Mouse (Mus musculus) left cerebral cortex, postnatal 10 days (tissue): ENCODE results near the gene a. TPM values are rescaled to one million over a fixed set of nuclear protein-coding genes. Genes with fewer than 3 reads are reported as not detected.
"Not testable (repeated sequence)": the region's sequence is repeated elsewhere in the genome, so short reads cannot be mapped to it uniquely, and the experiment has no call there.

ENCODE experiments used
- DNase-seq, 2 experiments: peaks; one replicate each; pipeline ENCODE4 v3.0.0; 2021 to 2022; ENCODE audit warnings: low spot score in 2 of 2, mixed read lengths in 1 of 2; ENCODE audit errors: extremely low spot score in 1 of 2
- intact Hi-C: fragments of 180-260 bp; cut with DNase I; formaldehyde crosslinking; loops from one replicate; pipeline ENCODE4 v1.15.1; 2025
- total RNA-seq, 2 experiments: library from RNA; stranded (reverse); gene quantifications; 2 replicates each; pipeline ENCODE4 v1.2.3; 2021

a gene
- total RNA-seq, 2 experiments from 2014 or later = 0.77 TPM; not detected in 1

DNA sequence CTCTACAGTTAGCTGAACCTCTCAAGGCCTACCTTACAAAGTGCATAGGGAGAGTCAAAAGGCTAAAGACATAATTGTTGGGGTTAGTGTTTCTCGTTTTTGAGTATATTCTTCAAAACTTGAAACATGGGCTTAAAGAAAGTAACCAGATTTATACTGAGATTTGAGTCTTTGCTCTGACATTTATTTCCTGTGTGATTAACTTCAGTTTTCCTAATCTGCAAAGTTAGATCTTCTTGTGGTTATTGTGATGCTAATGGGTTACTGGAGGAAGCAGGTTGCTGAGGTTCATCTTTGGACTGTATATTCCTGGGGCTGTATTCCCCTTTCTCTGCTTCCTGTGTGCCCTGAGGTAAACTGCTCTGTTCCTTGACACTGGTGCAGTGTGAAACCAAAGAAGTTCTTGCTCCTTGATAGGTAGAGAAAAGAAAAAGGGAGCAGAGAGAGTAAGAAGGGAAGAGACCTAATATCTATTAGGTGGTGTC, 34.9 kb downstream of the a start:
- intact Hi-C loops = no loop called here
- DNase-seq = no peak

DNA sequence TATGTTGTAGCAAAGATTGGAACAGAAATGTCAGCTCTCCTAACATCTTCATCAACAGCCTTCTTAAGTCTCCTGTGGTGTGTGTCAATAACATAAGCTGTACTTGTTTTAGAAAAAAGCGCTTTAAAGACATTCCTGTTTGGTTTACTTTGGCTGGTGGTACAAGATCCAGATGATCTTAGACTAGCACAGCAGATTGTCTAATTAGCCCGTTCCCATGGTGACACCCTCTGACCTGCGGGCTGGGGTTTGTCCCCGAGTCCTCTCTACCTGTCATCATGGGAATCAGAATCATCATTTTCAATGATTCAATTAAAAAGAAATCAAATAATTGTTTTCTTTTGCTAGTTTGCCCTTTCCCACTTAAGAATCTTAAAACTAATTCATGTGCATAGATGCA, 36.3 kb downstream of the a start:
- intact Hi-C loops = no loop called here
- DNase-seq = peak in 1 of 2 experiments; percentile 30

DNA sequence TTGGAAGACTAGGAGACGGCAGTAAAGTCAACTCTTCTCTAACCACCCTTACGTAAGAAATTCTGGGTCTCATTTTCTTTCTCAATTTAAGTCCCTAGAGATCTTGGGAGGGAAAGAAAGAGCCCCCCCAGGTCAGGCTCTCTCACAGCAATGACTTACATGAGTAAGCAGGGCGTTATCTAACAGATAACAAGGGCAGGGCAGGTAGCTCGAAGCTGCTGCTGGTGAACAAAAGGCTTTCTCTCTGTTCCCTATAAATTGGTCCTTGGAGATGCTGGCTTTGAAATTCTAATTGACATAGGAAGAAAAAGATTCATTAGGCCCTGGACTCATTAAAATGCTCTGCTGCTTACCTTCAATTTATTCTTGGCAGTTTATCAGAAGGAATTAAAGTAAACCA, 41.3 kb downstream of the a start:
- no peak for DNase-seq
- intact Hi-C loops = no loop called here

DNA sequence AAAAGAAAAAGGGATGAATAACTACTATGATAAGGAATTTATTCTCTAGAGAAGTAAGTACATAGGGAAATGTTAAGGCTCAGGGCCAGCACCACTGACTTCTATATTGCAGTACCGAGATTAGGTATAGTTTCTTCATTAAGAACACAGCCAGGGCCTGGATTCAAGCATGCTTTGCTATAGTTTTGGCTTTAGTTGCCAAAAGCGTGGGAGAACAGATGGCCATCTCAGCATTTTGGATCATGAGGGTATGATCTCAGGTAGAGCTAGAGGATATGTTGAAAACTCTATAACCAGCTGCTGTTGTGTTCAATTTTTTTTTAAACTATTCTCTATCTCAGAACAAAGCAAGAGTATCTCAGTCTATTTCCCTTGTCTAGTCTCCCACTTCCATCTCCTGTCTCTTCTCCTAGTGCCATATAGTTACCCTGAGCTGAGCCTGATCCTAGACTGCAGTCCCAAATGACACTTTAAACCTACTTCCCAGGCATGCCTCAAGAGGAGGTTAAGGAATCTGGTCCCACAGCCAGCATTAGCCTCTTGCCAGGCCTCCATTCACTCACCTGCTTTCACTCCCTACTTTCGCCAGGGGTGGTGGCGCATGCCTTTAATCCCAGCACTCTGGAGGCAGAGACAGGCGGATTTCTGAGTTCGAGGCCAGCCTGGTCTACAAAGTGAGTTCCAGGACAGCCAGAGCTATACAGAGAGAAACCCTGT, 43.1 kb downstream of the a start:
- no peak for DNase-seq
- intact Hi-C loops = no loop called here

DNA sequence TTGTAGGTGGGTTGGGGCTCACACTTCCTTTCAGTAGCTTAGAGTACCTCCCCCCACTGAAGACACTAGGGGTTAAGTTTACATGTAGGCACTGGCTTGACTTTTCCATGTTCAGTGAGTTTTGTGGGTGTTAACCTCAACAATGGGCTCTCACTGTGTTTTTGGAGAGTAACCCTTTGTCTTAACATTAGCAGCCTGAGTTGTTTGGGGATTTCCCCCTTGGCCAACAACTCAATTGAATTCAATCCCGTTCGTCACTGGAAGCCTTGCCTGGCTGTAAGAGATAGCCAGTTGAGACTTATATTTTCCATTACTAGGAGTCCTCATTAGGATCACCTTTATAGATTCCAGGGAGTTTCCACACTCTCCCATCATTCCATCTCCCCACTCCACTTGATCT, 45.3 kb downstream of the a start:
- intact Hi-C loops = no loop called here
- DNase-seq = no peak

DNA sequence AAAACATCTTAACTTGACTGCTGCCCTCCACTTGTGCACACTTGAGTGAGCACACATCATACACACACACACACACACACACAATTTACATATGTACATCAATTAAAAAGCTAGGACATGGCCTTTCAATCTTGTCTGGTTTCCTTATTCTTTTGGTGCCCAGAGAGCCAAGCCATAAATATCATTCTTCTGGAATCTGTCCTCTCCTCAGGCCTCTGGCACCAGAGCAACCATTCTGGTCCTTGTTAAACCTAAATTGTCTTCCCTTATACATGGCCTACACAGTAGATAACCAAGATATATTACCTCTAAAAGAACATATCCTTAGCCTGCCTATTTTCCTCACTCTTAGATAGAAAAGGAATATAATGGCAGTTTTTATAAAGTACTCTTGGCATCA, 56.9 kb downstream of the a start:
- intact Hi-C loops = no loop called here
- no peak for DNase-seq

DNA sequence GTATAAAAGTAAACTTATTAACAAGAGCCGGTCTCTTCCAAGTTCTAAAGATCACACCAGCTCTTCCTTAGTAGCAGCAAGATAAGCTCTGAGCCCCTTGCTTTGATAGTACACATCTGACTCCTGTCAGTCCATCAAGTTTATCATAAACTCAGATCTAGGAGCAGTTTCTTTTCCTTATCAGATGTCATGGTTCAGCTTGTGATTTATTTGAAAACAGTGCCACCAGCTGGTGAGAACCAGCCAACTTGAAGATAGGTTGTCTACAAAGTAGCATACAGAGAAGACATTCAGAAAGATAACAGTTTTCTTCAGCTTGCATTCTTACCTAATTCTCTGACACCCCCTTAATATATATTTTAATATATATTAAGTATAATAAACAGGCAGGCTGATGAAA, 64.2 kb downstream of the a start:
- intact Hi-C loops = loop anchor here (2.0 to 10.0 kb wide), 2 partner anchors 153 to 211 kb away; no protein-coding TSS in a partner anchor
- peak; percentile 40 to 50 for DNase-seq

DNA sequence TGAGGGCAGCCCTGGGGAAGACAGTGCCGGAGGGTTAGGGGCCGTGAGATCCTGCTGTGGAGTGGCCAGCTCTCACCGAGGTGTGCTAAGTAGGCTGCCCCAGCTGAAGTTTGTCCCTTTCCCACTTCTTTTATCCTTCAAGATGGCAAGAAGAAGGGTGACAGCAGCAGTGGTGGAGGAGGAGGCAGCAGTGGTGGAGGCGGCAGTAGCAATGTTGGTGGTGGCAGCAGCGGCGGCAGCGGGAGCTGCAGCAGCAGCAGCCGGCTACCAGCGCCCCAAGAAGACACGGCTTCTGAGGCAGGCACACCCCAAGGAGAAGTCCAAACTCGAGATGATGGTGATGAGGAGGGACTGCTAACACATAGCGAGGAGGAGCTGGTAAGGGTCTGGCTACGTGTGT, 72.5 kb downstream of the a start:
- no peak for DNase-seq
- intact Hi-C loops = no loop called here

DNA sequence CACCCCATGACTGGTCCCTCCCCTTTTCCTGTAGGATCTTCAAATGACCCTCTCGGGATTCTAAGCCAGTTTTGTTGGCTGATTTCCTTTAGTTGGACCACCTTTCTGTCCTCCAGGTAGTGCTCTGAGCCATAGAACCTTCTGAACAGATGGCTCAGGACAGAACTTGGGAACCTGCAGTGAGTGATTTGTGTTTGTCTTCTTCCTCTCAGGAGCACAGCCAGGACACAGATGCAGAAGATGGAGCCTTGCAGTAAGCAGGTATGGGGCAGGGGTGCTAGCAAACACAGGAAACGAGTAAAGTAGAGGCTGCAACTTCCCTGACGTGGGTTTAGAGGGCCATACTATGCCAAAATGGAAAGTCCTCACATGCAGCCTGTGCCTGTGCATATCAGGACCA, 74.5 kb downstream of the a start:
- intact Hi-C loops = no loop called here
- no peak for DNase-seq

DNA sequence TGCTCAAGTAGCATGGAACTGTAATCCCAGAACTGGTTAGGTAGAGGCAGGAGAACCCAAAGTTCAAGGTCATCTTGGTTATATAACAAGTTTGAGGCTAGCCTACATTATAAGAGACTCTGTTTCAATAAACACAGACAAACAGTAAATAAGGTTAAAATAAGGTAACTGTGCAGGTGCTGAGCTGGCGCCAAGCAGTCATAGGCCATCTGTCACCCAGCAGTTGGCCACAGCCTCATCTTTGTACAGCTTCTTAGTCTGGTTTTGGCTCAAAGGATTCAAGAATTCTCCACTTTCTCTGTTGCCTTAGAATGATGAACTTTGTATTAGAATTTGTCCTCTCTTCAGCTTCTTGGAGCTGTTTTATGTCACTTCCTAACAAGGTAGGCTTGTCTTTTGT, 76.9 kb downstream of the a start:
- DNase-seq = no peak
- intact Hi-C loops = no loop called here

DNA sequence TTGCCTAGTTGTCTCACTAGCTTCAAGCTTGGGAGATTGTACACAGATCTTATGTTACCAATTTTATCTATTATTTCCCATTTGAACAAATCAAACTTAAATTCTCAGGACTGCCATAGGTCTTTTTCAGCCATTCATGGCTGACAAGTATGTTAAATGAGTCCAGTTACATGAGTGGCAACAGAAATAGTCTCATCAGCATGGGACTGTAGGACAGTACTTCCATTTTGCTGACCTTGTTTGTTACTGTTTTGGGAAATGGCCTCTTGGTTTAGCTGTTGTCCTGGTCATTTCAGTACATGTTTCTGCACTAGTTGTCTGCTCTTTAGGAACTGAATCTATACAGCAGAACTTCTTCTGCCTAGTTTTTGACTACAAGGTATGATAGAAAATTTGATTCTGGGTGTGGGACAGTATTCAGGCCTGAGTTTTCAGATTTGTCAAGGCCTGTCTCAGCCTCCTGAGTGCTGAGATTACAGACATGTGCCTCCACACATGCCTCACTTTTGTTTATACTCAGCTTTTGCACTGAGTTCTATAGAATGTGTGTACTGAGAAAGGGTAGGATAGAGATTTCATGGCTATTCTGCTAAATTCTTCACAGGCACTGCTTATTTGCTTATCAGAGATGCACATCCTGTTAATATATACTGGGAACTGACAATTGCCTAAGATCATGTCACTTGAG, 78.9 kb downstream of the a start:
- intact Hi-C loops = no loop called here

DNA sequence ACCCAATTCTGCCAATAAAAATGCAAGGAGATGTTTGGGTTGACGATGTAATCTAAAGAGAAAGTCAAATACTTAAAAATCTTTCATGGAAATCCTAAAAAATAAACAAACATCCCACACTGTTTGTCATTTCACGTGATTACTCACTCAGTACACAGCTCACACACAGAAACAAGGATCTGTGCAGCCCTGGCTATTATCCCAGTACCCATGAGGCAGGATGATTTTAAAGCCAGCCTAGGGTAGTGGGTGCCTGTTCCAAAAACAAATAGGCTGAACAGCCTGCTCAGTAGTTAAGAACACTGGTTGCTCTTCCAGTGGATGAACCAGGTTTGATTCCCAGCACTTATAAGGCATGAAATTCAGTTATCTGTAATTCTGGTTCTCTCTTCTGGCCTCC, 85.4 kb downstream of the a start:
- no peak for DNase-seq
- intact Hi-C loops = no loop called here

More for the DNA sequence above, 78.9 kb downstream of the a start:
- DNase-seq = no peak

DNA sequence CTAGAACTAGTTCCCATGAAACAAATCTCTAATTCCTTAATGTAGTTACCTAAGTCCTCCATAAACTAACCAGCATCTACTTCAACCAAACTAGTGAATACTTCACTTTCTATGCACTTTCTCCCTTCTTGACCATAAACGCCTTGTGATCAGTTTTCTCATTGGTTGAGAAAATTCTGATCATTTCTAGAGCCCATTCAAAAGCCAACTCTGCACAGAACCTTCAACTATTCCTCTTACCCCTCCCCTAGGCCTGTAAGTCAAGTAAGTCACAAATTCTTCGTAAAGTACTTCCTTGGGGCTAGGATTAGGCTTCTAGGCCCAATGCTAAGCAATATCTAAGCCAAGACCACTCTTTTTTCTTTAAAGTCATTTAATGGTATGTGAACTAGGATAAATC, 100.4 kb downstream of the a start:
- DNase-seq = no peak
- intact Hi-C loops = no loop called here

DNA sequence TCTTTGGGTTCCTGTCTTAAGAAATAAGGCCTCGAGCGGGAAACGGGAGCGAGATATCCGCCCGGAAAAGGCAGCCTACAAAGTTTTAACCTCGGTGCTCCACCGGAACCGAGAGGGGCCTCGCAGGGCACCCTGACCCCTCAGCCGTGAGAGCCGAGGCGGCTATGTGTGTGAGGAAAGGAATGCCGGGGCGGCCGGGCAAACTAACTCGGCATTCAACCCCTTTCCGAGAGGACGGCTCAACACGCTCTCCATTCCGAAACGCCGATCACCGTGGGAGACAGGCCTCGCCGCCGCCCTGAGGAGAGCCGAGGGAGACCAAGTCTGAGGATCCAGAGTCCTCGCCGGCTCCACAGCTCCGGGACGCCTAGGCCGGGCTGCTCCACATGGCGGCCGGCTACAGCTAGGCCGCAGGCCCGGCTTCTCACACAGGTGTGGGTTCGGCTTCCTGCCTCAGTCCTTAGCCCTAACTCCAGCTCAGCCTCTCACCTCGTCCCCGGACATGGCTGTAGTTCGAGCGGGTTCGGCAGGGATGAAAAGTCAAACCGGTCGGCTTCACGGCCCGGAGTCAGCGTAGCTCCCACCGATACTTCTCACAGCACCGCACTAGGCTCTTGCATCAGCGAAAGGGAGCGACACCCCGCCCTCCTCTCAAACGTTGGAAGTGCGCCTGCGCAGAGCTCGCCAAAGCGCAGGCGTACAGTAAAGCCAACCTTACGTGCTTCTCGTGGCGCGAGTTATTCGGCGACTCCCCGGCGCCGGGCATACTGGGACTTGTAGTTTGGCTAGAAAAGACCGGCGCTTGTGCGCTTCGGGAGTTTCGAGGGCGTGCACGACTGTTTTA, 101.2 kb downstream of the a start, which contains the start of gene Eif2s2:
Gene Eif2s2, minus strand, starts transcription at position 735 of the 844 bp plus-strand sequence.
- DNase-seq = peak; percentile 95 to 97
- intact Hi-C loops = no loop called here

DNA sequence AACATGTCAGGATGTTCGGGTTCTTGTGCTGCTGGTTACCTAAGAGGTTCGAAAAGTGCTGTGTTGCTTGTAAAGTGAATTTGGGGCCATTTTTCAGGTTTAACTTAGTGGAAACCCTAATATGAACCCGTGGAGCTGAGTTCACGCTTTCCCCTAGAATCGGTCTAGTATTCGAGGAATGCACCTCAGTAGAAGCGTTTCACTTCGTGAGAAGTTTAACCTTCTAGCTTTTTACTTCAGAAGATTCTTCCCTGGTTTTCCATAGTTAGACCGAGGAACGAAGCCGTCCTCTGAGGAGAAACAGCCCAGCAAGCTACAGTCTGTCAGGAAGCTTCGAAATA, 101.8 kb downstream of the a start:
- intact Hi-C loops = no loop called here
- DNase-seq = no peak

DNA sequence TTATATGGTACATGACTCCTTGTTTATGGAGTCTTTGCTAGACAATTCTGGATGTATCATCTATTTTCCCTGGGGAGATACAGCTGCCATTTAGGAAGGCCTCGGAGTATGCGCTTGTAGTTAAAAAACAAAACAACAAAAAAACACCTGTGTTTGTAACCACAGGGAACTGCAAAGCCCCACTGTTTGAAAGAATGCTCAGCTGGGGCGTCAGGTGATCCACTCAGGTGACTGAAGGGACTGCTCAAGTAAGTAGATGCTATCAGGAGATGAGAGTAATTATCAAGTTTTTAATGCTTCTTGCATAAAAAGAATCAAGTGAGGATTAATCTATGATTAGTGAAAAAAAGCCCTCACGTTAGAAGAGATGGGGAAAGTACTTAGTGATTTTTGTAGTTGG, 102.3 kb downstream of the a start:
- intact Hi-C loops = no loop called here
- no peak for DNase-seq

DNA sequence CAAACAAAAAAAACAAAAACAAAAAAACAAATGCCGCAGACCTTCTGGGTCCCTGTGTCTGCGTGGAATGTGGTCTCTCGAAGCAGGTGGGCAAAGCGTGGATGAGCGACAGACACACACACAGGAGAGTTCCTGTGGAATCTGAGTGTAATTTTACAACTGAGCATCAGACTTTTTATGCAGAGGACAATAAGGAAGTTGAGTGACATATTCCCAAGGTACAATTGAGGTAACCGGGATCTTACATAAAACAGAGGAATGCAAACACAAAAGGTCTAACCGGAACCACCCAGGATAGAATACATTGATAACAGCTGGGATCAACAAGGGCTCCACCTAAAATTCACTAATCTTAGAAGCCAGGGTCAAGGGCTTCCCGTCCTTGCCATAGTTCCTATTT, 107.8 kb downstream of the a start:
- intact Hi-C loops, DNase-seq: not testable (repeated sequence)

DNA sequence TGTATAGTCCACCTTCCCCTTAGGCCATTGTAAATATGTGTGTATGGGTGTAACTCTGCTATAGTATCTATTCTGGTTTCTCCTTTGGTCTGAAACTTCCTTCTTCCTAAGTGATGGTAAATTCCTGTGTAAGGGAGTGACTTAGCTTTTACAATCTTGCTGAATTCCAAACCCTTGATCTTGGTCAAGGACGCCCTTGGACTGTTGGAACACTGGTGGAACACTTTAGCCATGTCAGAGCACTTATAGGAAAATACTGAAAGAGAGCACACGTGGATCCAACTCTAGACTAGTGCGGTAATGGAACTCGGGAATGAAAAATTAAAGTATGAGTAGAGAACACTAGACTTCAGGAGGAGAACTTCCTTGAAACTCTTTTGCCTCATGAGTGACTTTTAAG, 108.2 kb downstream of the a start:
- intact Hi-C loops, DNase-seq: not testable (repeated sequence)

DNA sequence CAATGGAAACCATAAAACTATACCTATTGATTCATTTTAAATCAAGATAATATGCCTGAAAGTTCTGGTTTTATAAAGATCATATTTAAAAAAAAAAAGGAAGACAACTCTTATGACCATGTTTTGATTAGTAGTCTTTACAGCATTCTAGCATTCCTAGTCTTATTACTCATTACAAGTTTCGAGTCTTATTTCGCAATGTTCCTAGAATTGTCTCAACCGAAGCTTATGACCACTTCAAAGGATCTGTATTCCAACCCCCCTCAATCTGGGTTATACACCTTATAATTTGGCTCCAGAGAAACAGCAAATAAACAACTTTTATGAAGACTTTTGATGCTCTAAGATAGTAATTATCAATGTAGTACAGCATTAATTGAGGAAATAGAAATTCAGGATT, 110.9 kb downstream of the a start:
- no peak for DNase-seq
- intact Hi-C loops = no loop called here

DNA sequence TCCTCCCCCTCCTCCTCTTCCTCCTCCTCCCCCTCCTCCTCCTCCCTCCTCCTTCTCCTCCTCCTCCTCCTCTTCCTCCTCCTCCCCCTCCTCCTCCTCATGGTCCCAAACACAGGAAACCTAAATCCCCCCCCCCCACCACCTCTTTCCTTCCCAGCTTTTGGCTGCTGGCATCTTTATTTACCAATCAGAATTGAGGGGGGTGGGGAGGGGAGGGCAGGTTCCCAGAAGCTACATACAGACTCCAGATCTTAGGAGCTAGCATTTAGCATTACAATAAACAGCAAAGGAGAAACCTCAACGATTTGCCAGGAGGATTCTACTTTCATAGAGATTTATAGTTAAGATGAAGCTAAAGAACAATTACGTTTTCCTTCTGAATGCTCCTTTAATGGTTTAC, 114.6 kb downstream of the a start:
- intact Hi-C loops = loop anchor here (5.0 kb wide), 1 partner anchor 42 kb away; no protein-coding TSS in a partner anchor
- DNase-seq = no peak
